Mouse (Mus musculus): ENCODE measurements at regions not wholly inside any gene's neighbourhood (a gene's known extent, or its start where the extent isn't known, plus 50 kb on each side); places are given as distances from the start of the nearest gene placed in this dataset.

DNA sequence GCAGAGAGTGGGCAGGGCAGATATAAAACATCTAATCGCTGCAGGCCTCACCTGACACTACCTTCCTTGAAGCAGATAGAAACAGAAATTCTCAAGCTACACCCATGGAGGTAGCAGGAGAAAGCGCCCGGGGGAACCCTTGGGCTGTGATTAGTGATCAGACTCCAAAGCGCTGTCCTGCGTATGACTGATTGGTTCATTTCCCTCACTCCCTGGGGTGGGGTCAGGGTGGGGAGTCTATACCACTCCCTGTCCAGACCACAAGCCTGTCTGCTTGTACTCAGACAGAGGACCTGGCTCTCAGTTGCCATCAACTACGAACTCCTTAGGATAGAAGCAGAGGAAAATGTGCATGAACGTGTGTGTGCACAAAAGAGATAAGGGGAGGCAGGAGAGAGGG lies 77.7 kb downstream of the Gm826 start:
- POLR2A ChIA-PET, result no interaction called here
- CTCF ChIA-PET, result no interaction called here

DNA sequence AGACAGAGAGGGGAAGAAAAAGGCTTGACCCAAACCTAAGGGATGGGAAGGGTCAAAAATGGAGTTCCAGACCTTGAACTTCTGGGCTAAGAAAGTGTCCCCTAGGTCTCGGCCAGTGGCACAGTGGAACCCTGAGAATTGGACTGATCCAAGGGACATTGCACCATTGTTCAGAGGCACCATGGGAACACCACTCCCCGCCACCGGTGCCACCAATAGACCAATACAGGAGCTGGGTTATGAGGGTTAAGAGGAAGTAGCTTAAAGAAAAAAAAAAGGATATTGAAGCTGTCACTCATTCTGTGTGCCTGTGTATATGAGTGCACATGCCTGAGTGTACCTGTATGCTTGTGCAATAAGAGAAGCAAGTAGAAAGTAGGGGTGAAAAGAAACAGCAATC lies 83.7 kb downstream of the Gm826 start:
- POLR2A ChIA-PET, result no interaction called here
- CTCF ChIA-PET, result no interaction called here

DNA sequence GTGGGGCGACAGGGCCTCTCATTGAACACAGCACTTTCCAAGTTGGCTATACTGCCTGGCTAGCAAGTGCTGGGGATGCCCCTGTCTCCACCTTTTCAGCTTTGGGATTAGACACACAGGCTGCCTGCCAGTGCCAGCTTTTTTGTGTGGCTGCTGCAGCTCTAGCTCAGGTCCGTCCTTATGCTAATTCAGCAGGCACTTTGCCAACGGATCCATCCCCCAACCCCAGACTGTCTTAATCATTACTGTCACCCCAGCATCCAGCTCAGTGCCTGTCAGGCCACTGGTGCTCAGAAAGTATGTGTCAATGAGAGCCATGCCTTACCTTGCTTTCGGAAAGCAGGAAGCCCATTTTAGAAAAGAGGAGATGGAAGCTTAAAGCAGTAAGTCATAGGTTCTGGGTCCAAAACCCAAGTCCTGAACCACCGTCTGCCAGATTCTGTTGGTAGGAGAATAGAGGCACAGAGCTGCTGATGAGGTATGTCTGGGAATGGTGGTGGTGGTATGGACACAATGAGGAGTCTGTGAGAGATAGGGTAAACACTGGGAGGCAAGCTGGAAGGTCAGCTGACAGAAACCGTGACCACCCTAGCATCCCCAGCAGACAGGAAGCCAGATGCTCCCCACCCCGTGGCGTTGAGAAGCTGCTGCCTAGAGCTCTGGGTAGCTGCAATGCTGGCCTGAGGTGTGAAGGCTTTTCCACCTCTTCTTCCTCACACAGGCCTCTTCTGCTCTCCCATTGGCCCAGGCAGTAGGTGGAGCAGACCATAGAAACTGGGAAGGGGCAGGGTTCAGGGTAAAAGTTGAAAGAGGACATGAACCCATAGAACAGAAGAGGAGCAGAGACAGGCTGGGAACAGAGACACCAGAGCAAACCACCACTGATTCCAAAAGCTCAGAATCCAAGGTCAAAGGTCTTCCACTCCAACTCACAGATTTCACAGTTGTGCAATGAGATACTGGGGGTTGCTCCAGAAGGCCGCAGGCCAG lies 84.6 kb downstream of the Gm826 start:
- ChIA-PET CTCF (no interaction called here), POLR2A (no interaction called here)

DNA sequence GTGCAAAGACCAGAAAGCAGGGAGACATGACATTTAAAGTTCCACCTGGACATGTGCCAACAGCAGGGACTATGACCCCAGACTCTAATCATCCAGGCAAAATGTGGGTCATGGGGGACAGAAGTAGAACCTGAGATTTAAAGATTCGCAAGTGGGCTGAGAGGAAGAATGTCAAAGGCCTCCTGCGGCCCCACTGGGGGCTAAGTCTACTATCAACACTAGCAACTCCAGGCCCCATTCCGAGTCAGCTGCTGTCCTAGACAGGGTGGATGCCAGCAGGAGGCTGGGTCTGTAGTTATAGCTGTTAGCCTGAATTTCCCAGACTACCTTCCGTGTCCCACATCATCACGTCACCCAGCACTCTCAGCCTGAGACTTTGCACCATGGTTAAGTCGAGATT lies 86.7 kb downstream of the Gm826 start:
- ChIA-PET POLR2A (interaction anchor here in 1 of 4 experiments (0.7 kb wide), 1 partner anchor 40 kb away, joined by 4 read pairs; no protein-coding TSS in a partner anchor), CTCF (no interaction called here)

DNA sequence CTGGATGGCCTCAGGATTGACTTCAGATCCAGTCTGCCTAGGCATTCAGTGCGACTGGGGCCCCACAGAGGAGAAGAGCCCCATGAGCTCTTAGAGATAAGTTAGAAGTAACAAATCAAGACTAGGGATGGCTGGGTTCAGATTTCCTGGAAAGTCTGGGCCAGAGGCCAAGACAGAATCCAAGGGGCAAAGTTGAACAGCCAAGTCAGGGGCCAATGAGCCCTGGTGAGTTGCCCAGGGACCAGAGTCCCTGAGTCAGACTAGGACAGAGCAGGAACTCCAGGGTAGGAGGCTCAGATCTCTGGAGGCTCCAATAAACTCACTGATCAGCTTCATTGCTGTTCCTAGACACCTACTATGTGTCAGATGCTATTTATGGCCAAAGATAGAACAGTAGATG lies 87.6 kb downstream of the Gm826 start:
- POLR2A ChIA-PET, result interaction anchor here in 1 of 4 experiments (0.7 kb wide), 1 partner anchor 41 kb away, joined by 4 read pairs; no protein-coding TSS in a partner anchor
- CTCF ChIA-PET, result no interaction called here

DNA sequence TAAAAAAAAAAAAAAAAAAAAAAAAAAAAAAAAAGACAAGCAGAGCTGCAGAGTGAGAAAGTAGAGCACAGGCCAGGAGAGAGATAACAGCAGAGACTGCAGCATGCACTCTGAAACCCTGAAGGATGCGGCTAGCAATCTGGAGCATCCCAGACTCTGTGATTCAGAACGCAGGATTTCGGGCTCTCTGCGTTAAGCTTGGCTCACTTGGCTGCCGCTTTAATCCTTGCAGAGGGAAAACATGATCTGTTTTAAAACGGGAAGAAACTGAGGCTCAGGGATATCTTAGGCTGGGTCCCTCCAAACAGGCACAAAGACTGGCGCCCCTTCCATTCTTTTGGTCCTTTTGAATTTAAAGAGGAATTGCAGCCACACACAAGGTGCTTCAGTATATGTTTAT lies 89.1 kb downstream of the Gm826 start:
- ChIA-PET POLR2A (interaction anchor here in 1 of 4 experiments (0.6 kb wide), 1 partner anchor 411 kb away, joined by 3 read pairs; no protein-coding TSS in a partner anchor), CTCF (interaction anchor here in 1 of 4 experiments (0.6 kb wide), 1 partner anchor 111 kb away, joined by 3 read pairs; no protein-coding TSS in a partner anchor)

DNA sequence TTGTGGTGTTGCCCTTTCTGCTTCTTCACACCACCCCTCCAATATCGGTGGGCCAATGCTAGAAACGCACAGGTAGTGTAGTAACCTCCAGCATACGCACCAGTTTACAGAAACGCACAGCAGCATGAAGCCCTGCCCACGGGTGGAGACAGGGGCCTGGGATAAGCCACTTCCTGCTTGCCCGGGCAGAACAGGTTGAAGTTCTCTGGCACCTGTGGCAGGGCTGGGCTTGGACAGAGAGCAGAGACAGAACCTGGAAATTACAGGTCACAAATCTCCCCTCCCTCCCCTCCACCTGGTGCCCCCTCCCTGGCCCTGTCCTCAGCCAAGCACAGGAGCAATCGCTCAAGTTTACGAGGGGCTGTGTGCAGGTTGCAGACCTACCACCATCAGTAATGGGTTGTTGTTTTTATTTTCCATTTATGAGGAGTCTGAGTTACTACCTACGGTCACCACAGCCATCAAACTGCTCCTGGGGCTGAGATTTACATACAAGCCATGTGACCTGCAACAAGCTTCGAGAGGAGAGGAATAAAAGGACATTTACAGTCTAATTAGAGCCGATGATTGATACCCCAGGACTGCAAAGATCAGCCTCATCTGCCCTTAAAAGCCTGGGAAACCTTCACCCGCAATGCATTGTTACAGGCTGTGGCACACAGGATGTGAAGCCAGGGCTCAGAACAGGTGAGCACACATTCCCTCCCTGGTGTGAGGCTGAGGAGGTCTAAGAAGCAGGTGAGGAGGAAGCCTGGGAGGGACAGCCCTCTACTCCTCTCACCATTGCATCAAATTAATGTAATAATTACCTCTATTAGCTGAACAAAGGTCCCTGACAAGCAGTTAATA lies 93.2 kb downstream of the Gm826 start:
- POLR2A ChIA-PET, result interaction anchor here in 1 of 4 experiments (1.6 kb wide), 1 partner anchor 13 kb away, joined by 3 read pairs; no protein-coding TSS in a partner anchor
- CTCF ChIA-PET, result no interaction called here

DNA sequence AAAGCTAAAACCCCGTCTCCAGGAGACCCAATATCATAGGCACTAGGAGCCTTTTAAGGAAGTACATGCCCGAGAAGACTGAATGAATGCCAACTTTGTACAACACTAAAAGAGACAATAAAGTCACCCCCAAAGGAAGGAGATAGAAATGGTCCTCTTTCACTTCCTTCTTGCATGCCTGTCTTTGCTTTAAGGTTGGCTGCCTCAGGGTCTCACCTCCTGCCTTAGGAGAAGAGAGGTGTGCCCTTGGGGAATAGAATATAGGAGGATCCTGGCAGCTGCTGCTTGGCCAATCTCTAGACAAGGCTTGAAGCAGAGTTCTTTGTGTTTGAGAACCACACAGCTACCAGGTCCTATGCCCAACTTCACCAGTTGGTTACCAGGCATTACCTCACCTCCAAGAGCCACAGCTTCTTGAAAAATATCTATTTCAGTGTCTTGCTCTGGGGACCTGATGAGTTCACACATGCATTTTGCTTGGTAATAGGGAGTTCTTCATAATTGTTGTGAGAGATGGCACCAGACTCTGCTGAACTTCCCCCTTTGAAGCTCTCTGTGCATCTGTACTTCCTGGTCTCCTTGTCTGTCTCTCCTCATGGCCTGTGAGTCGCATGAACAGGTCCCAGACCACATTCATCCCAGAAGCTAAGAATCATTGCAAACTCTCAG lies 96.4 kb downstream of the Gm826 start:
- POLR2A ChIA-PET, result no interaction called here
- CTCF ChIA-PET, result interaction anchor here in 1 of 4 experiments (0.6 kb wide), 1 partner anchor 710 kb away, joined by 3 read pairs; no protein-coding TSS in a partner anchor

DNA sequence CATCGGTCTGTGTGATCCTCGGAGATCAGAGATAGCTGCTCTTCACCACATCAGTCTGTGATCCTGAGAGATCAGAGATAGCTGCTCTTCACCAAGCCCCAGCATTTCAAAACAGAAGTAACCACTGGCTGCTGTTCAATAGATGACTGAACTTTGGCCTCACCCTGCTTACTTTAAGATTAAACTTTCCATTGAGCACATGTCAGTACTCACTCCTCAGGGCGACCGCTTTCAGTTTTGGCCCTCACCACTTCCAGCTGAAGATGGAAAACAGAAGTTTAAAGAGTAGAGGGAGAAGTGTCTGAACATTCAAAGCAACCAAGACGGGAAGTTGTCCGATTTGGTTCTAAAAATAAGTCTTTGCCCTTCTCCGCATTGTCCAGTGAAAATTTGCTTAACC lies 97.2 kb downstream of the Gm826 start:
- ChIA-PET POLR2A (no interaction called here), CTCF (no interaction called here)

DNA sequence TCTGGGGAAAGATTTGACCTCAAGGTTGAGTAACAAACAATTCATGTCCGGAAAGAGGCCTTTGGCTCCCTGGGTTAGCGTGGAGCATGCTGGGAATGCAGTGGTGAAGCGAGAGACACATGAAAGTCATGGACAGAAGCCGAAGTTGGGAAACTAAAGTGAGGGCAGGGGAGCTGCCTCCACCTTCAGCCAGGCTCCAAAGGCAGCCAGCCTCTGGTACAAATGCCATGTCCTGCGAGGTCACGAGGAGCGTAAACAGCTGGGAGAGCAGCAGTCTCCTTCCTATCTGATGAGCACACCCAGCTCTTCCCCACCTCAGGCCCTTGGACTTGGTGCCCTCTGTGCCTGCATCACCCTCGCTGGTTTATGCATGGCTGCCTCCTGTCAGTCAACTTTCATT lies 103.2 kb downstream of the Gm826 start:
- CTCF ChIA-PET, result no interaction called here
- POLR2A ChIA-PET, result no interaction called here

DNA sequence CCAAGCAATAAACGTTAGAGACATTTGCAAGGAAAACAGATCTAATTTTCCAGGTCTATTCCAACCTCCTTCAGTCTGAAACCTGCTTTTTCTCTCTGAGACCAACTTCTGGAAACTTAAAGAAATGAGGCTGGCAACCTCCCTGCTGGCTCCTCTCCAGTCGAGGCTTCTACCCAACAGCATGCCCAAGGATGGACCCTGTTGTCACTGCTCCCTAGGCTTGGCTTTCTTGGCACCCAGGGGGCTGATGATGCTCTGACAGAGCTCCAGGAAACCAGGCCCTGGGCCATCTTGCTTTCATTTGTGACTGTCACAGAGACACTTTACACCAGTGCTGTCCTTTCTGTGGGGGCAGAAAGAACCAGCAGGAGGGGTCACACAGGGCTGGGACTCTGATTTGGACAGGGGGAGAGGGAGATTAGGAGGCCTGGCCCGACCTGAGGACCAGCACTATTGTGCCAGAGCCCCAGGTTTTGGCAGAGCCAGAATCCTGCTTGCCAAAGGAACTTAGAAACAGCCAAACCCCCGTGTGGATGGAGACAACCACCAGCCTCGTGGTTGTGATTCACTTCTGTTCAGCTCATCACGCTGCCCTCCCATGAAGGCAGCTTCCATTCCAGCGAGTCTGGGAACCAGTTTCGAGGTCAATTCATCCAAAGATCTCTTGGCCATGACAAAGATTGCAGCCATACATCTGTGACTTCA lies 105.5 kb downstream of the Gm826 start:
- CTCF ChIA-PET, result interaction anchor here in 1 of 4 experiments (0.7 kb wide), 1 partner anchor 1621 kb away, joined by 4 read pairs; no protein-coding TSS in a partner anchor
- POLR2A ChIA-PET, result interaction anchor here in 1 of 4 experiments (0.6 kb wide), 1 partner anchor 362 kb away, joined by 7 read pairs; no protein-coding TSS in a partner anchor

DNA sequence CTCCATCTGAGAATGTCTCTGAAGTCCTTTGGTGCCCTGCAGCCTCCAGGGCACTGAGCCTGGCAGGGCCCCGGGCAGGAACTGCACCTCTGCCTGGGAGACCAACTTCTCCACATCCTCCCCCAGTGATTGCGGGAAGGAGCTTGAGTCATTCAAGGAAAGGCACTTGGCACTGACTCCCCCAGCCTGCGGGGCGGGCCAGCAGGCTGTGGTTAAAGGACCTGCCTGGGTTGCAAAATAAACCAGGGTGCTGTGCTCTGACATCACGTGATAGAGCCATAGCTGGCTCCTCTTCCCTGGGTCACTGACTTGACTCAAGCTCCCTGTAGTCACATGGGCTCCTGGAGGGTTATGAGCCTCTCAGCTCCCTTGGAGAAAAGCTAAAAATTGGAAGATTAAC lies 108.5 kb downstream of the Gm826 start:
- POLR2A ChIA-PET, result no interaction called here
- CTCF ChIA-PET, result no interaction called here

DNA sequence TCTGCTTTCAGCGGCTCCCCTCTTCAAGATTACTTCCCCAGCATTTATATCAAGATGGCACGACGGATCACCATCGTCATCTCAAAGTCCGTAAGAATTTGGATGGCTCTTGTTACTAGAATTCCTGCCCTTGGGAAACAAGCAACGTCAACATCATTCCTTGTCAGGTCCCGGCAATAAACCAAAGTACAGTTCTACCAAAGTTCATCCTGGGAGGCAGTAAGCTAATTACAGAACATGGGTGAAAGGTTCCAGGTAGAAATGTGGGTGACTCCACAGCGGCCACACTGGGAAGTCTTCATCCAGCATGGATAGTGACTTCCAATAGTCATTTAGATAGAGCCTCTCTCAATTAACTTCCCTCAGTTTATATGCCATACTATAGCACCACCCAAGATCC lies 110.6 kb downstream of the Gm826 start:
- CTCF ChIA-PET, result no interaction called here
- POLR2A ChIA-PET, result no interaction called here

DNA sequence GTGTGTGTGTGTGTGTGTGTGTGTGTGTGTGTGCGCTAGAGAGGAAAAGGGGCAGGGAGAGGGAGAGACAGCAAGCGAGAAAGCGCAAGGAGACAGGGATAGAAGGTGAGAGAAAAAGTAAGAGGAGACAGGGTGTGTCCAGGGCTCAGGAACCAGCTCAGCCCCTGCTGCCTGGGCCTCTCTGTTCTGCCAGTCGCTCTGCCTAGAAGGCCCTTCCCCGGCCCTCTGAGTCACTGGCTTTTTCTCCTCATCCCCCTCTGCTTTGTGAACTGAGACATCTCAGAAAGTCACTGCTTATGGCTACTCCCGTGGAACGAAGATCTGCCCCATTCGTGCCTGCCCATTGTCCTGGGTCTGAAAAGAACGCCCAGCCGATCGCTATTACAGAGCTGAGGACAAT lies 112.2 kb downstream of the Gm826 start:
- ChIA-PET POLR2A (no interaction called here), CTCF (no interaction called here)

DNA sequence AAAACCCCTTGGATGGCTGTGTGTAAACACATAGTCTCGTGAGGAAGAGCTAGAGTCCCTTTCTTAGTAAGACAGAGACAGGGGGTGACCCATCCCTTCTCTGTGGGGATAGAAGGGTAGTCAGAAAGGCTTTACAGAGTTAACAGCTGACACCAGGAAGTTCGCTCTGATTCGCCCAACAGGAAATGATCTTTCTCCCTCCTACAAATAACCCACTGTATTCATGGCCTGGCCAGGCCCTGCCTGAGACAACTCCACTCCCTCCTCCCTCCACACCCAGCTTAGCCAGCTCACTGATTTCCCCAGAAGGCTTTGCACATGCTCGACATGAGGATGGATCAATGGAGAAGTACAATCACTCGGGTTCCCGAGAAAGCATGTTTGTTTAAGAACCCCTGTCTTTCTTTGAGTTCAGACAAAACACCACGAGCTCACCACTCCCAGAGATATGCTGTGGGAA lies 113.4 kb downstream of the Gm826 start:
- CTCF ChIA-PET, result no interaction called here

DNA sequence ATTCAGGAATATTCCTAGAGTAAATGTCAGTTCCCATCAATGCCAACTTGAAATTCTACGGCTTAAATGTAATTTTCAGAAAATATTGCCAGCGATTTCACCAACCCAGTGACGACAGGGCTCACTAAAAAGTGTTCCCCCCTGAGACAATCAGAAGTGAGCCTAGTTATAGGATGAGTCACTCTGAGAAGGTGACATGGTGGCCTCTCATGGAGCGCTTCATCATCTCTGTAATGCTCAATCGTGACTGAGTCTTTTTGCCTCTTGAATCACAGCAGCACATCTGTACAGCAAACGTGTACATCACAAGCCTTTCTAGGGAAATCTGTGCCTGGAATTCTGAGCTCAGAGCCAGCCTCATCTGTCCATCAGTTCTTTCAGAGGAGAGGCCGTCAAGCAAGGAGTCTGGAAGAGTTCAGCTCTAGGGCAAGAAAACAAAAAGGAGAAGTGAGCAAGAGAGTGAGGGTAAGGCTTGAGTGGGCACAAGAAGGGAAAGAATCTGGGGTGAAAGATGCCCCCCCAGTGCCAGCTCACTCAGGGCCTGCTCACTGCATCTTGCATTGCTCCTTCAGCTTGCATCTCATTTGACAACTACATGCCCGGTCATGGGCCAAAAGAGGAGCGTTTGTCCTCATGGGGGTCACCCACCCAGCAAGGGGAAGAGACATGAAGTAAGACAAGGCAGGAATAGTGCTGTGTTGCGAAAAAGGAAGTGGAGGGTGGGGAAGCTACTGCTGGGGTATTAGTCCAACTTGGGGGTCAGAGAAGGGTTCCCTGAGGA lies 119.7 kb downstream of the Gm826 start:
- ChIA-PET CTCF (interaction anchor here in 1 of 4 experiments (0.6 kb wide), 1 partner anchor 332 kb away, joined by 7 read pairs; no protein-coding TSS in a partner anchor), POLR2A (interaction anchor here in 2 of 4 experiments (0.5 to 0.6 kb wide), 2 partner anchors 134 to 603 kb away, joined by 3 to 6 read pairs; no protein-coding TSS in a partner anchor)

More for the DNA sequence above, 113.4 kb downstream of the Gm826 start:
- POLR2A ChIA-PET, result no interaction called here

DNA sequence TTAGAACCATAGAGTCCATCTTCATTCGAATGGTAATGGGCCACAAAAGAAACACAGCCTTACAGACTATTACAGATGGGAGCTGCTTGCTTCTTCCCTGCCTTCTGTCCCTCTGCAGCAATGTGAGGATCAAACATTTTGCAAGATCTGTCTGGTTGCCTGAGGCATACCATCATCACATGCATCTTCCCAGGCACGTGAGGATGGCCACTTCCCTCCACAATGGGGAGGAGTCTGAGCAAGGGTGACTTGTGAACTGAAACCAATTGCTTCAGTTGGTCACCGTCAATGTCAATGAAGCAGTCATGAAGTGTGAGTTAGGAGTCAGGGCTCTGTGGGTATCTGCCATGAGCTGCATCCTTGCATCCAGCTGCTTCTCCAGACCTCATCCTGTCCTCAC lies 123.5 kb downstream of the Gm826 start:
- CTCF ChIA-PET, result no interaction called here
- POLR2A ChIA-PET, result no interaction called here

DNA sequence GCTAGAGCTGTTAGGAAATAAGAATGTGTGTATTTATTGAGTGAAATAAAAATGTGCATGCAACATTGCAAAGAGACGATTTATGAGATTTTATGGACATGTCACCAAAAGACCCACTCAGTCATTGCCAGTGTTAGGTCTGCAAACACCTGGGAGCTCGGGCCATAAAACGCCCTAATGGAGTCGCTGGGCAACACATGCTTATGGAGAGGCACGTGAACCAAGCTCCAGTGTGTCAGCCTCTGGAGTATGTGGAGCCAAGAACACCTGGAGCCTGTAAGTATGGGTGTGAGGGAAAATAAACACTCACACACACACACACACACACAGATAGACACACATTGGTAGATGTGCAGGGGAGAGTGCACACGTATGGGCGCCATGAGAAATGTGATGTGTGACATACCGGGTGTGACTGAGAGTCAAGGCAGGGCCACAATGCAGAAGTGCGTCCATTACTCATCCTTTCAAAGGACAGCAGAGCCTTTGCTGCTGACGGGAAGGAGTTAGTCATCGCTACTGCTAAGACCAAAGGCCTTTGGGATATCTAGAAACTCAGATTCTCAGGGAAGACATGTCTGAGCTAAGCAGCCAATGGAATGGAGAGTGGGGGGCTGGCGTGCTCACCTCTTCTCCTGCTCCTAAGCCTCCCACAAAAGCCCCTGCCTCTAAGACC lies 124.2 kb downstream of the Gm826 start:
- CTCF ChIA-PET, result no interaction called here
- POLR2A ChIA-PET, result no interaction called here
